Comparison of ENCODE assay signal across 22 mouse cellular contexts in genomic region chr13:51488945-51489344, GRCm38 (mm10).
DNase-seq lines count a peak whose midpoint lies in the region; ATAC-seq and TF ChIP-seq lines count a peak whose summit lies in the region.
"Had no signal": no experiment of that assay in that cellular context is flagged by ENCODE, and none has a peak within 500 bp of the region (broad histone marks: within the 10 kb centered on the region; RNA-seq: fewer than 3 reads in every experiment).

No protein-coding gene starts in this region.

- peak; percentile 12 for DNase-seq in adrenal gland, postnatal 14 days
- no peak for DNase-seq in adrenal gland, postnatal 4 days (ENCODE audit: low spot score in 2 of 2)
- DNase-seq in kidney, postnatal 0 days (ENCODE audit: low spot score) = peak; percentile 57
- DNase-seq in kidney, postnatal 36 days = no peak
- peak; percentile 12 for DNase-seq in ES-CJ7 (ENCODE audit: low read depth, low spot score)
- peak; percentile 37 for DNase-seq in embryonic facial prominence, embryonic 11.5 days (ENCODE audit: low spot score)
- no peak for DNase-seq in left cerebral cortex, adult 18-20 months (ENCODE audit: low spot score in 2 of 2)
- no peak for DNase-seq in urinary bladder, adult 2 months (ENCODE audit: low spot score)
- DNase-seq: adrenal gland, postnatal 10 days; cerebellum, adult 8-10 months; cerebellum, postnatal 36 days; kidney, adult 8-10 months; lung, adult 18-20 months; right cerebral cortex, postnatal 14 days had no signal

- no peak for ATAC-seq in kidney, postnatal 0 days (replicated peaks; ENCODE audit: low FRiP score, low read depth)
- no peak for ATAC-seq in embryonic facial prominence, embryonic 11.5 days (replicated peaks; ENCODE audit: insufficient number of reproducible peaks, low FRiP score, low TSS enrichment, low read depth)
- ATAC-seq: CD4-positive, CD25-positive, alpha-beta regulatory T cell, adult 4 months; forebrain, embryonic 14.5 days had no signal

- TF ChIP-seq CTCF in kidney, postnatal 0 days (IDR thresholded peaks at IDR 0.05; ENCODE audit: low read depth) = no peak

- 61% methylated on average over 3 of the region's 3 CpGs for WGBS in kidney, postnatal 0 days
- WGBS in embryonic facial prominence, embryonic 11.5 days = 75% methylated on average over 3 of the region's 3 CpGs

- H3K27me3 ChIP-seq in kidney, postnatal 0 days (ENCODE audit: insufficient read depth, low read length) = no peaks in the 10 kb centered on the region
- no peaks in the 10 kb centered on the region for H3K27me3 ChIP-seq in embryonic facial prominence, embryonic 11.5 days (ENCODE audit: control insufficient read depth, insufficient read depth, low read length)
- H3K27me3 ChIP-seq: embryonic facial prominence, embryonic 13.5 days; heart, embryonic 13.5 days; hindbrain, embryonic 12.5 days; midbrain, embryonic 12.5 days had no signal

- no peak overlapping the region for H3K9ac ChIP-seq in kidney, postnatal 0 days (ENCODE audit: low read depth, low read length)
- H3K9ac ChIP-seq in embryonic facial prominence, embryonic 11.5 days (replicated peaks; ENCODE audit: low read length) = no peak overlapping the region
- H3K9ac ChIP-seq: embryonic facial prominence, embryonic 13.5 days; heart, embryonic 13.5 days; hindbrain, embryonic 12.5 days; midbrain, embryonic 12.5 days had no signal

- H3K4me2 ChIP-seq in kidney, postnatal 0 days (ENCODE audit: low read length) = no peak overlapping the region
- H3K4me2 ChIP-seq in embryonic facial prominence, embryonic 11.5 days (ENCODE audit: low read depth, low read length) = no peak overlapping the region
- H3K4me2 ChIP-seq: embryonic facial prominence, embryonic 13.5 days; heart, embryonic 13.5 days; hindbrain, embryonic 12.5 days; liver, embryonic 11.5 days; midbrain, embryonic 12.5 days had no signal

- H3K4me3 ChIP-seq in kidney, postnatal 0 days (replicated peaks; ENCODE audit: low read depth, low read length) = no peak overlapping the region
- H3K4me3 ChIP-seq in embryonic facial prominence, embryonic 11.5 days (ENCODE audit: low read depth, low read length) = no peak overlapping the region
- H3K4me3 ChIP-seq: embryonic facial prominence, embryonic 13.5 days; heart, embryonic 13.5 days; hindbrain, embryonic 12.5 days; midbrain, embryonic 12.5 days had no signal

- no peaks in the 10 kb centered on the region for H3K4me1 ChIP-seq in kidney, postnatal 0 days (replicated peaks; ENCODE audit: insufficient read depth, low read length)
- H3K4me1 ChIP-seq in embryonic facial prominence, embryonic 11.5 days (ENCODE audit: control insufficient read depth, insufficient read depth, low read length) = no peaks in the 10 kb centered on the region
- H3K4me1 ChIP-seq: heart, embryonic 13.5 days; hindbrain, embryonic 12.5 days; midbrain, embryonic 12.5 days had no signal

- H3K27ac ChIP-seq in kidney, postnatal 0 days = no peak overlapping the region
- H3K27ac ChIP-seq in embryonic facial prominence, embryonic 11.5 days (replicated peaks; ENCODE audit: low read depth, low read length) = no peak overlapping the region
- H3K27ac ChIP-seq: embryonic facial prominence, embryonic 13.5 days; heart, embryonic 13.5 days; hindbrain, embryonic 12.5 days; midbrain, embryonic 12.5 days had no signal

- no peaks in the 10 kb centered on the region for H3K36me3 ChIP-seq in kidney, postnatal 0 days (ENCODE audit: insufficient read depth, low read length)
- H3K36me3 ChIP-seq in embryonic facial prominence, embryonic 11.5 days (replicated peaks; ENCODE audit: control insufficient read depth, insufficient read depth, low read depth, low read length) = no peaks in the 10 kb centered on the region
- H3K36me3 ChIP-seq: embryonic facial prominence, embryonic 13.5 days; G1E; heart, embryonic 13.5 days; hindbrain, embryonic 12.5 days; midbrain, embryonic 12.5 days had no signal

- H3K9me3 ChIP-seq in kidney, postnatal 0 days (replicated peaks; ENCODE audit: low read length) = no peaks in the 10 kb centered on the region
- no peaks in the 10 kb centered on the region for H3K9me3 ChIP-seq in embryonic facial prominence, embryonic 11.5 days (replicated peaks; ENCODE audit: control insufficient read depth, low read length)
- H3K9me3 ChIP-seq: embryonic facial prominence, embryonic 13.5 days; heart, embryonic 13.5 days; hindbrain, embryonic 12.5 days; midbrain, embryonic 12.5 days had no signal

Comparison
In these comparisons a context has a peak if more than half of its experiments do, and no peak if none do; other contexts are left out.
1. DNase-seq: peak in adrenal gland, postnatal 14 days (single experiment), kidney, postnatal 0 days (single experiment), ES-CJ7 (single experiment) and embryonic facial prominence, embryonic 11.5 days (single experiment); none in adrenal gland, postnatal 4 days (0 of 2), kidney, postnatal 36 days (0 of 2), left cerebral cortex, adult 18-20 months (0 of 2) and urinary bladder, adult 2 months (single experiment).